Mouse (Mus musculus): ENCODE measurements around the gene Gpr27.

GRCm38 (mm10) chr6:99692916-99693841 lies 700 bp downstream of the Gpr27 start:
- TF ChIP-seq CTCF (conservative IDR thresholded peaks at IDR 0.05 in 1 of 2, IDR thresholded peaks at IDR 0.05 in 1 of 2; ENCODE audit: low read depth in 2 of 2, low read length in 2 of 2) (no peak), ZNF384 (IDR thresholded peaks at IDR 0.05; ENCODE audit: low read depth, low read length) (no peak)

Data from CH12.LX (cell line).